In genomic region chr8:12327707-12328471, GRCm38 (mm10) we compare ENCODE assay signal across 16 mouse cellular contexts. TPM values are rescaled to one million over a fixed set of nuclear protein-coding genes. Genes with fewer than 3 reads are reported as not detected.
DNase-seq lines count a peak whose midpoint lies in the region; ATAC-seq and TF ChIP-seq lines count a peak whose summit lies in the region.
"Had no signal": no experiment of that assay in that cellular context is flagged by ENCODE, and none has a peak within 500 bp of the region (broad histone marks: within the 10 kb centered on the region; RNA-seq: fewer than 3 reads in every experiment).

No protein-coding gene starts in this region.

- no peak overlapping the region for H3K9ac ChIP-seq in embryonic facial prominence, embryonic 14.5 days (ENCODE audit: low read depth, low read length)
- H3K9ac ChIP-seq in forebrain, embryonic 13.5 days, result peak overlapping the region; percentile 55; the same call in 1 of the 2 replicates
- H3K9ac ChIP-seq in hindbrain, embryonic 15.5 days, result no peak overlapping the region
- no peak overlapping the region for H3K9ac ChIP-seq in midbrain, postnatal 0 days (replicated peaks; ENCODE audit: low read length, poor library complexity, severe bottlenecking)
- H3K9ac ChIP-seq: embryonic facial prominence, embryonic 15.5 days; liver, embryonic 13.5 days had no signal

- whole genome bisulfite sequencing in embryonic facial prominence, embryonic 14.5 days, result 64% methylated on average over 21 of the region's 21 CpGs
- WGBS in forebrain, embryonic 13.5 days, result 3% methylated on average over 21 of the region's 21 CpGs
- WGBS in hindbrain, embryonic 15.5 days, result 27% methylated on average over 21 of the region's 21 CpGs
- WGBS in midbrain, postnatal 0 days, result 25% methylated on average over 21 of the region's 21 CpGs
- 79% methylated on average over 21 of the region's 21 CpGs for WGBS in limb, embryonic 10.5 days

- no peak overlapping the region for H3K4me2 ChIP-seq in embryonic facial prominence, embryonic 14.5 days (ENCODE audit: low read depth, low read length)
- peak overlapping the region; percentile 57 for H3K4me2 ChIP-seq in forebrain, embryonic 13.5 days
- peak overlapping the region; percentile 42 for H3K4me2 ChIP-seq in hindbrain, embryonic 15.5 days
- peak overlapping the region; percentile 22; the same call in 1 of the 2 replicates for H3K4me2 ChIP-seq in midbrain, postnatal 0 days (ENCODE audit: low read depth, low read length, poor library complexity, severe bottlenecking)
- H3K4me2 ChIP-seq: embryonic facial prominence, embryonic 15.5 days; liver, embryonic 13.5 days had no signal

- H3K27ac ChIP-seq in embryonic facial prominence, embryonic 14.5 days (replicated peaks; ENCODE audit: low read depth, low read length), result no peak overlapping the region
- H3K27ac ChIP-seq in forebrain, embryonic 13.5 days, result peak overlapping the region; percentile 93
- peak overlapping the region; percentile 55 for H3K27ac ChIP-seq in hindbrain, embryonic 15.5 days (replicated peaks)
- H3K27ac ChIP-seq in midbrain, postnatal 0 days (ENCODE audit: low read depth, low read length), result no peak overlapping the region; the same call in 1 of the 2 replicates
- no peak overlapping the region for H3K27ac ChIP-seq in limb, embryonic 10.5 days
- H3K27ac ChIP-seq: embryonic facial prominence, embryonic 15.5 days; liver, embryonic 13.5 days had no signal

- peaks cover 46% of the 10 kb centered on the region for H3K27me3 ChIP-seq in embryonic facial prominence, embryonic 14.5 days (replicated peaks; ENCODE audit: control insufficient read depth, insufficient read depth, low read length)
- H3K27me3 ChIP-seq in forebrain, embryonic 13.5 days, result peaks cover 51% of the 10 kb centered on the region
- peaks cover 38% of the 10 kb centered on the region for H3K27me3 ChIP-seq in hindbrain, embryonic 15.5 days
- peaks cover 41% of the 10 kb centered on the region for H3K27me3 ChIP-seq in midbrain, postnatal 0 days (ENCODE audit: insufficient read depth, low read length)
- H3K27me3 ChIP-seq in limb, embryonic 10.5 days (ENCODE audit: low read depth, poor library complexity, severe bottlenecking), result peaks cover 58% of the 10 kb centered on the region

- no peaks in the 10 kb centered on the region for H3K4me1 ChIP-seq in embryonic facial prominence, embryonic 14.5 days (ENCODE audit: control insufficient read depth, insufficient read depth, low read length)
- peaks cover 87% of the 10 kb centered on the region for H3K4me1 ChIP-seq in forebrain, embryonic 13.5 days
- H3K4me1 ChIP-seq in hindbrain, embryonic 15.5 days (replicated peaks), result peaks cover 54% of the 10 kb centered on the region
- 0 out of 2 replicates have a peak, but pooled peaks cover 5% of the 10 kb centered on the region for H3K4me1 ChIP-seq in midbrain, postnatal 0 days (ENCODE audit: insufficient read depth, low read length)
- peaks cover 27% of the 10 kb centered on the region for H3K4me1 ChIP-seq in limb, embryonic 10.5 days
- H3K4me1 ChIP-seq: liver, embryonic 13.5 days had no signal

- ATAC-seq in embryonic facial prominence, embryonic 14.5 days (ENCODE audit: low read depth), result peak; percentile 39; the same call in 1 of the 2 replicates
- peak; percentile 78 for ATAC-seq in forebrain, embryonic 13.5 days
- peak; percentile 17; the same call in 1 of the 2 replicates for ATAC-seq in hindbrain, embryonic 15.5 days (ENCODE audit: low FRiP score, low read depth)
- no peak for ATAC-seq in midbrain, postnatal 0 days (ENCODE audit: low FRiP score)
- ATAC-seq: lung, postnatal 0 days had no signal

- no peak for TF ChIP-seq CTCF in midbrain, postnatal 0 days (IDR thresholded peaks at IDR 0.05)

- DNase-seq in embryonic facial prominence, embryonic 14.5 days (ENCODE audit: low spot score), result peak; percentile 50
- peak; percentile 61 for DNase-seq in midbrain, postnatal 0 days (ENCODE audit: low spot score)
- no peak for DNase-seq in heart, adult 11 months
- DNase-seq in layer of hippocampus, adult 11-12 months (ENCODE audit: low spot score), result no peak
- no peak for DNase-seq in limb, embryonic 10.5 days (ENCODE audit: low spot score)
- DNase-seq in heart, adult 18-20 months, result no peak
- DNase-seq: cerebellum, adult 9-11 months; gastrocnemius, postnatal 25 days; kidney, adult 9 months; liver, embryonic 13.5 days had no signal

- H3K9me3 ChIP-seq in embryonic facial prominence, embryonic 14.5 days (ENCODE audit: control insufficient read depth, low read length), result no peaks in the 10 kb centered on the region
- no peaks in the 10 kb centered on the region for H3K9me3 ChIP-seq in forebrain, embryonic 13.5 days (replicated peaks)
- H3K9me3 ChIP-seq in hindbrain, embryonic 15.5 days, result no peaks in the 10 kb centered on the region
- H3K9me3 ChIP-seq in midbrain, postnatal 0 days (ENCODE audit: low read length), result no peaks in the 10 kb centered on the region
- H3K9me3 ChIP-seq in limb, embryonic 10.5 days (replicated peaks), result no peaks in the 10 kb centered on the region
- H3K9me3 ChIP-seq: embryonic facial prominence, embryonic 15.5 days; liver, embryonic 13.5 days had no signal

- no peaks in the 10 kb centered on the region for H3K36me3 ChIP-seq in embryonic facial prominence, embryonic 14.5 days (ENCODE audit: control insufficient read depth, insufficient read depth, low read length)
- H3K36me3 ChIP-seq in forebrain, embryonic 13.5 days (ENCODE audit: poor library complexity, severe bottlenecking), result no peaks in the 10 kb centered on the region
- H3K36me3 ChIP-seq in hindbrain, embryonic 15.5 days, result no peaks in the 10 kb centered on the region
- no peaks in the 10 kb centered on the region for H3K36me3 ChIP-seq in midbrain, postnatal 0 days (ENCODE audit: insufficient read depth, low read length)
- no peaks in the 10 kb centered on the region for H3K36me3 ChIP-seq in limb, embryonic 10.5 days
- H3K36me3 ChIP-seq: embryonic facial prominence, embryonic 15.5 days; liver, embryonic 13.5 days had no signal

- H3K4me3 ChIP-seq in embryonic facial prominence, embryonic 14.5 days (ENCODE audit: low read depth, low read length), result no peak overlapping the region
- H3K4me3 ChIP-seq in forebrain, embryonic 13.5 days, result peak overlapping the region; percentile 27
- H3K4me3 ChIP-seq in hindbrain, embryonic 15.5 days, result no peak overlapping the region
- no peak overlapping the region for H3K4me3 ChIP-seq in midbrain, postnatal 0 days (ENCODE audit: low read depth, low read length)
- no peak overlapping the region for H3K4me3 ChIP-seq in limb, embryonic 10.5 days
- H3K4me3 ChIP-seq: embryonic facial prominence, embryonic 15.5 days; liver, embryonic 13.5 days had no signal

RNA-seq across cellular contexts. Expression of gene A230072I06Rik, which starts 49.3 kb away (rescaled TPM):
- not detected in 2 replicates for polyA plus RNA-seq in embryonic facial prominence, embryonic 14.5 days (2014; fragmentation: Nextera tagmentation; extraction: Ambion mirVana)
- polyA plus RNA-seq in forebrain, embryonic 13.5 days (2015; fragmentation: Nextera tagmentation; extraction: Ambion mirVana), result 0.21 and 0.28 TPM in 2 replicates
- 0.10 and 0.20 TPM in 2 replicates for polyA plus RNA-seq in hindbrain, embryonic 15.5 days (2015; fragmentation: Nextera tagmentation; extraction: Ambion mirVana)
- total RNA-seq in midbrain, postnatal 0 days (2014; rRNA removed), result 0.24 TPM in 1 of 2 replicates, not detected in the other
- not detected in 2 replicates for polyA plus RNA-seq in midbrain, postnatal 0 days (2015; fragmentation: Nextera tagmentation; extraction: Ambion mirVana)
- polyA plus RNA-seq in limb, embryonic 10.5 days (2016; fragmentation: Nextera tagmentation; extraction: Ambion mirVana), result not detected in 2 replicates
- not detected for total RNA-seq in heart, adult 18-20 months (2021)
- total RNA-seq: gastrocnemius, postnatal 25 days; layer of hippocampus, adult 18-20 months had no signal
- polyA plus RNA-seq: embryonic facial prominence, embryonic 15.5 days; heart, embryonic 14.5 days; liver, embryonic 13.5 days; lung, postnatal 0 days had no signal

Comparison
In these comparisons a context has a peak if more than half of its experiments do, and no peak if none do; other contexts are left out.
1. DNase-seq: peak in embryonic facial prominence, embryonic 14.5 days (single experiment) and midbrain, postnatal 0 days (single experiment); none in heart, adult 11 months (single experiment), layer of hippocampus, adult 11-12 months (single experiment), limb, embryonic 10.5 days (single experiment) and heart, adult 18-20 months (0 of 2).
2. H3K27ac ChIP-seq: peak in forebrain, embryonic 13.5 days (single experiment) and hindbrain, embryonic 15.5 days (single experiment); none in embryonic facial prominence, embryonic 14.5 days (single experiment), midbrain, postnatal 0 days (single experiment) and limb, embryonic 10.5 days (single experiment).